Mouse (Mus musculus) cerebellum, postnatal 14 days (tissue): ENCODE measurements around the gene Aldh3a1.
"Not testable (repeated sequence)": the region's sequence is repeated elsewhere in the genome, so short reads cannot be mapped to it uniquely, and the experiment has no call there.

Experiments used
- DNase-seq, 2 experiments: peaks; one replicate each; pipeline ENCODE4 v3.0.0; 2021; ENCODE audit warnings: mixed read lengths in 2 of 2

Gene Aldh3a1

GRCm38 (mm10) chr11:61207487-61208246, at the start of gene Aldh3a1:
TSS of gene Aldh3a1 (plus strand) at chr11:61207537.
- DNase-seq, result no peak

DNA sequence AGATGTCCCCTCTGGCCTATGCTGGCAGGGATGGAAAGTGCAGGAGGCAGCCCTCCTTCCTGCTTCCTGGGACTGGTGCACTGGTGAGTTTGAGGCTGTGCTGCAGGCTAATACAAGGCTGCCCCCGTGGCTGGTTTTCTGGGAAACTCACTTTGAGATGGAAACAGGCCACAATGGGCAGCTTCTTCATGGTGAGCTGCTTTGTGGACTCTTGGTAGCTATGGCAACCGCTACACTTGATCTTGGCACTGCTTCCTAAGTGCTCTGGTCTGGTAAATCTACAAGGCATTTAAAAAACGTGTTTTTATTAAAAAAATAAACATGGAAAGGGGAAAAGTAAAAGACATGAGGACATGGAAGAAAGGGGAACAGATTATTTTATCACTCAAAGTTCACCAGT, 49.2 kb upstream of the Aldh3a1 start:
- DNase-seq, result no peak

DNA sequence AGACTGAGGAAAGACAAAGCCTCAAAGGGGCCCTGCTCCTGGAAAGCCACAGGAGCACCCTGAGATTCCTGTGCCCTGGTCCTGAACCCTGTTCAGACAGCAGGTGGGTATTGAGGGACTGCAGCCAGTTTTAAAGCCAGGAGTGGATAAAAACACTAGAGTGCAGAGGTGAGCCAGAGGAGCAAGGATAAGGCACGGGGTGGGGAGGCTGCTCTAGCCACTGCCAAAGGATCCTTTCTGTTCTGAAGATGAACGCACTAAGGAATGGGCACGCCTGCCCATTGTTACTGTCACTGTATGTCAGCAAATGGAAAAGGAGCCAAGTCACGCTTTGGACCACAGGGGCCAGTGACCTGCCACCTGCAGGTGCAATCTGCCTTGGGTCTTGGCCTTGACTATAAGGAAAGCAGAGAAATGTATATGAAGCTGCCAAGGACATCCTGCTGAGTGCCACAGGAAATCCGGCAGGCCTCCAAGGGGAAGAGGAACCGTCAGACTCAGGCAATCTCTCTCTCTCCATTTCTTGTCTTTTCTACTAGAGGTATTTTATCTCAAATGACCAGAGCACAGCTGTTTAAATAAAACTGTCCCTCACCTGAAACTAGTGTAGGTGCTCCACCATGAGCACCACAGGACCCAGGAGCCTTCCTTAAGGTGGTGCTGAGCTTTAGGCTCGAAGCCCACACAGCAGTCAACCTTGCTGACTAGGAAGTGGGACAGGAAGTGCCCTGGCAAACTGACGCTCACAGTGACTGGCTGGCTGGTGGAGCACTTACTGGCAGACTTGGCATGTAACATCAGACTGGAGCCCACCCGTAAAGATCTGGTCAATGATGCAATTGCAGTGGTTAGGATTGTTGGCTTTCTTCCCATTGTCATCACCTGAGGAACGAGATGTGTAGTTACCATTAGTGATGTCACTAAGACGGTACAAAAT, 47.3 kb upstream of the Aldh3a1 start:
- DNase-seq, result peak; percentile 65 to 77

- no peak for DNase-seq
Measured at GRCm38 (mm10) chr11:61161121-61161520, 46.2 kb upstream of the Aldh3a1 start.

- no peak for DNase-seq
Measured at GRCm38 (mm10) chr11:61162776-61163175, 44.6 kb upstream of the Aldh3a1 start.

GRCm38 (mm10) chr11:61163341-61163740, 44.0 kb upstream of the Aldh3a1 start:
- no peak for DNase-seq

- DNase-seq, result no peak
Measured at GRCm38 (mm10) chr11:61164366-61164765, 43.0 kb upstream of the Aldh3a1 start.

DNA sequence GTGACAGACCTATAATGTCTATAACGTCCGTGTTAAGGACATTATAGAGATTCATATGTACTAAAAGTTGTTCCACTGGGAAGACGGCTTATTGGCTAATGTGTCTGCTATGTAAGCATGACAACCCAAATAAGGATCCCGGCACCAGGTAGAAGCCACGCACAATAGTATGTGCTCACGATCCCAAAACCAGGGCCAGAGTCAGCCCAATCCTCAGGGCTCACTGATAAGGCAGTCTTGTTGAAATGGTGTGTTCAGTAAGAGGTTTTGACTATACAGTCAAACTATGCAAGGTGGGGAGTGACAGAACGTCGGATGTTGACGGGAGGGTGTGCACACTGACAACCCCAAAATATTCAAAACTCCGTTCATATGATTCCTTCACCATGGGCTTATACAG, 42.5 kb upstream of the Aldh3a1 start:
- DNase-seq, result no peak

DNA sequence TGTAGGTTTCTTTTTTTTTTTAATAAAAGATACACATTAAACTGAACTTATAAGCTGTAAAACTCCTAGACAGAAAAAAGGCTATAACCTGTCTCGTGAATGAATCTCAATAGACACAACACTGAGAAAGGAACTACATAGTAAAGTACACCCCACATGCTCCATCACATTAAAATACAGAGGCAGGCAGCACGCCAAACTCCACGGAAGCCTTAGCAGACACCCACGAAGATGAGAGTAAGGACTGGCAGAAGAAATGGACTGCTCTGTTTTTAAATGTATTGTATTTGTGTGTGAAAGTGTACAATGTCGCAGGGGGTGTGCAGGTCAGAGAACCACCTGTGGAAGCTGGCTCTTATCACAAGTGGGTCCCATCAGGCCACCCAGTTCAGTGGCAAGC, 37.2 kb upstream of the Aldh3a1 start:
- DNase-seq, result no peak

DNA sequence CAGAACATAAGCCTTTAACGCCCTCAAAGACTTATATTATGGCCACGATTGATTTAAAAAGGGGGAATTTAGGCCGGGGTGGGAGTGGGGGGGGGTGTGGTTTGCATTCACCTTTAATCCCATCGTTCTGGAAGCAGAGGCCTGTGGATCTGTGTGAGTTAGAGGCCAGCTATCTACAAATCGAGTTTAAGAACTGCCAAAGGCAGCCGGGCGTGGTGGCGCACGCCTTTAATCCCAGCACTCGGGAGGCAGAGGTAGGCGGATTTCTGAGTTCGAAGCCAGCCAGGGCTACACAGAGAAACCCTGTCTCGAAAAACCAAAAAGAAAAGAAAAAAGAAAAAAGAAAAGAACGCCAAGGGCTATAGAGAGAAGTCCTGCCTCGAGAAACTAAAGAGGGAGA, 33.9 kb upstream of the Aldh3a1 start:
- DNase-seq, result not testable (repeated sequence)

GRCm38 (mm10) chr11:61174291-61174820, 33.0 kb upstream of the Aldh3a1 start:
- DNase-seq, result peak; percentile 71 to 88

- DNase-seq, result peak; percentile 99
Measured at GRCm38 (mm10) chr11:61174821-61175658, 32.3 kb upstream of the Aldh3a1 start, which contains the start of gene Usp22. TSS of gene Usp22 (minus strand) at chr11:61175055.

DNA sequence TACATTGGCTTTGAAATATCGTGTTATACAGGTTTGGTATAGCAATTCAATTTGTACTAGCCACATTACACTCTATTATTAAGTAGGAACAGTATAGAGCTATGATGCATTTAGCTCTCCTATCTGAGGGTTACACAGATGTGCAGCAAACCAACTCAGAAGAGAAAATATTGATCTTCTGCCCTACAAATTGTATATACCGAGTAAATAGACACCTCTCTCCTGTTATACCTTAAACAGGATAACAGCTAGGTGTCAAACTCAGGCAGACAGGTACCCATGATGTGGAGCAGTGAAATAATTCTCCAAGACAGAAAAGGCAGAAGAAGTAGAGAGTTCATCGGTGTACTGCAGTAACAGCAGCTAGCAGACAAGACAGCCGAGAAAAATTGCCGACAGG, 31.6 kb upstream of the Aldh3a1 start:
- no peak for DNase-seq

- no peak for DNase-seq
Measured at GRCm38 (mm10) chr11:61176321-61176720, 31.0 kb upstream of the Aldh3a1 start.

- no peak for DNase-seq
Measured at GRCm38 (mm10) chr11:61180361-61180760, 27.0 kb upstream of the Aldh3a1 start.

GRCm38 (mm10) chr11:61181624-61182023, 25.7 kb upstream of the Aldh3a1 start:
- DNase-seq, result no peak

GRCm38 (mm10) chr11:61183820-61184219, 23.5 kb upstream of the Aldh3a1 start:
- no peak for DNase-seq

- no peak for DNase-seq
Measured at GRCm38 (mm10) chr11:61190776-61191175, 16.6 kb upstream of the Aldh3a1 start.

- not testable (repeated sequence) for DNase-seq
Measured at GRCm38 (mm10) chr11:61192123-61192522, 15.2 kb upstream of the Aldh3a1 start.

DNA sequence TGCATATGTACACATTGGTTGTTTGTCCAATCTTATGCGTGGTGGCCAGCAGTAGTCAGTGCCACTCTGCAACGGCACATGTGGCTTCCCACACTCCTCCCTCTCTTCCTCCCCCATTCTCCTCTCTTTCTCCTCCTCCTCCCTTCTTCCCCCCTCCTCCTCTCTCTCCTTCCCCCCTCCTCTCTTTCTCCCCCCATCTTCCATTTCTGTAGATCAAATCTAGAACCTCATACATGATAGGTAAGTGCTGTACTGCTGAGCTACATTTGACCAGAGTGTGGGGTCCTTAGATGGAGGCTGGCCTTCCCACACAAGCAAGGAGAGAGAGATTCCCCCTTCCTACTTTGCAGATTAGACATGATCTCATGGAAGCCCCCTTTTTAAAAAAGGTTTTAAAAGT, 14.6 kb upstream of the Aldh3a1 start:
- DNase-seq, result no peak

- DNase-seq, result peak; percentile 93 to 96
Measured at GRCm38 (mm10) chr11:61193392-61193791, 13.9 kb upstream of the Aldh3a1 start.

GRCm38 (mm10) chr11:61196616-61197353, 10.6 kb upstream of the Aldh3a1 start:
- DNase-seq, result no peak
